Mouse (Mus musculus) C2C12 (cell line): ENCODE measurements around the gene Ybx3. TPM values are rescaled to one million over a fixed set of nuclear protein-coding genes. Genes with fewer than 3 reads are reported as not detected.

Source experiments
- H3K27me3 ChIP-seq: one replicate; pipeline ENCODE4 v1.6.1; 2011; ENCODE audit not compliant: control insufficient read depth, insufficient read depth, insufficient read length
- H3K36me3 ChIP-seq: one replicate; pipeline ENCODE4 v1.6.1; 2011; ENCODE audit not compliant: control insufficient read depth, insufficient read depth
- H3K4me3 ChIP-seq: one replicate; pipeline ENCODE4 v1.5.1; 2011; ENCODE audit warnings: mild to moderate bottlenecking, control low read depth; ENCODE audit not compliant: poor library complexity, insufficient read depth, severe bottlenecking
- H3K79me2 ChIP-seq: one replicate; pipeline ENCODE4 v1.6.1; 2011; ENCODE audit not compliant: control insufficient read depth, insufficient read depth
- H3K79me3 ChIP-seq: one replicate; pipeline ENCODE4 v1.6.1; 2011; ENCODE audit warnings: low read depth, control low read depth
- H3ac ChIP-seq: one replicate; pipeline ENCODE3; 2011; ENCODE audit warnings: low read depth; ENCODE audit not compliant: control insufficient read depth, insufficient read length
- CEBPB ChIP-seq: IDR thresholded peaks from one replicate; pipeline ENCODE4 v1.6.1; 2011; ENCODE audit warnings: low read depth, mild to moderate bottlenecking, control low read depth, moderate library complexity
- CTCF ChIP-seq: IDR thresholded peaks from one replicate; pipeline ENCODE4 v1.5.1; 2011; ENCODE audit not compliant: control insufficient read depth, insufficient read depth, insufficient read length
- FOSL1 ChIP-seq: IDR thresholded peaks from one replicate; pipeline ENCODE4 v1.8.0; 2011; ENCODE audit warnings: mild to moderate bottlenecking, low read length; ENCODE audit not compliant: poor library complexity, insufficient read depth, severe bottlenecking
- MAX ChIP-seq: IDR thresholded peaks from one replicate; pipeline ENCODE4 v1.6.1; 2011; ENCODE audit warnings: mild to moderate bottlenecking, control low read depth
- MYOD1 ChIP-seq: IDR thresholded peaks from one replicate; pipeline ENCODE4 v1.6.1; 2011; ENCODE audit warnings: low read depth; ENCODE audit not compliant: control insufficient read depth, insufficient read length
- MYOG ChIP-seq: IDR thresholded peaks from one replicate; pipeline ENCODE4 v1.6.1; 2011; ENCODE audit not compliant: control insufficient read depth, insufficient read length; ENCODE audit errors: extremely low read depth
- USF1 ChIP-seq: IDR thresholded peaks from one replicate; pipeline ENCODE4 v1.6.1; 2011; ENCODE audit warnings: low read depth, mild to moderate bottlenecking, control low read depth, moderate library complexity
- polyA plus RNA-seq: library from polyadenylated mRNA; unstranded; fragments of >200 nt; fragmentation: generic; extraction: Trizol; gene quantifications from one replicate; pipeline ENCODE4 v1.2.1, GENCODE M21; 2012; ENCODE audit warnings: missing spikeins

Ybx3 gene
- polyA plus RNA-seq, 1 experiment, result 338 TPM

DNA sequence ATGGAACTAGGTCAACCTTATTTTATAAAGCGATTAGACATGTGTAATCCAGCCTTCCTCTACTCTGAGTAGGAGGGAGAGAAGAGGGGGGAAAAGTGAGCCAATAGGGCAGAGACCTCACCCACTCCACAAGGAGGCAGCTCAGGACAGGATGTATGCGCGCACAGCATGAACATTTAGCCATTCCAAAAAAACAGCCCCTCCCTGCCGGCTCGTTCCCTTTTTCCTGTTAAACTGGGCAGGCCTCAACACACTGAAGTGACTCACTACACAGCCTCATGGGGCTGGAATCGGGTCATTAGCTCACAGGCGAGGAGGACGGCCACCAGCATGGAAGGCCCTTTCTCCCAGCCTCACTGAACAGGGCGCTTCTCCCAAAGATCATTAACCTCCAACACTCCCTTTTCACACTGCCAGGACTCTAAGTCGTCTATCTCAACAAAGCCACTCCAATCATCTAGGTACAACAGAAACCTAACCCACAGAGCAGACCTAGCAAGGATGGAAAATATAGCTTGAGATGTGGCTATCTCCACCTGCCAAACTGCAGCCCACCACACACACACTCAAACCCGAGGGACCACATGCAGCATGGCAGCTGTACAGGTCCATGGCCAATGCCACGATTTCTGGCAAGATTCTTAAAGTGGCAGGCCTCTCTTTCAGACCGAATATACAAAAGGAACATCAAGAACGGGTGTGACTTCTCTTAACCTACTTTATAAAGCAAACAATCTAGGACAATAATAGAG is 5.9 kb downstream of the Ybx3 start:
- no peak overlapping the region for H3K4me3 ChIP-seq
- TF ChIP-seq MYOD1, result no peak
- no peak for TF ChIP-seq MAX
- TF ChIP-seq FOSL1, result no peak
- no peak for TF ChIP-seq MYOG
- TF ChIP-seq USF1, result no peak
- no peak for TF ChIP-seq CTCF
- H3K79me2 ChIP-seq, result peaks cover 100% of the 10 kb centered on the region
- peaks cover 47% of the 10 kb centered on the region for H3K36me3 ChIP-seq
- no peaks in the 10 kb centered on the region for H3K27me3 ChIP-seq
- no peak overlapping the region for H3ac ChIP-seq
- peaks cover 95% of the 10 kb centered on the region for H3K79me3 ChIP-seq

- Histone ChIP-seq H3K79me2 (peaks cover 100% of the 10 kb centered on the region), H3K4me3 (no peak overlapping the region), H3K27me3 (no peaks in the 10 kb centered on the region), H3ac (no peak overlapping the region), H3K36me3 (peaks cover 65% of the 10 kb centered on the region), H3K79me3 (peaks cover 80% of the 10 kb centered on the region)
- TF ChIP-seq FOSL1 (no peak), CEBPB (no peak), CTCF (no peak), MYOG (no peak), MAX (no peak), USF1 (no peak), MYOD1 (no peak)
Measured at GRCm38 (mm10) chr6:131378858-131379428, 9.3 kb downstream of the Ybx3 start.

- H3K27me3 ChIP-seq, result no peaks in the 10 kb centered on the region
- peaks cover 100% of the 10 kb centered on the region for H3K79me2 ChIP-seq
- TF ChIP-seq FOSL1, result no peak
- TF ChIP-seq MYOD1, result no peak
- no peak for TF ChIP-seq CEBPB
- no peak for TF ChIP-seq MYOG
- TF ChIP-seq MAX, result no peak
- peaks cover 76% of the 10 kb centered on the region for H3K79me3 ChIP-seq
- no peak overlapping the region for H3K4me3 ChIP-seq
- no peak overlapping the region for H3ac ChIP-seq
- peaks cover 78% of the 10 kb centered on the region for H3K36me3 ChIP-seq
Measured at GRCm38 (mm10) chr6:131377378-131377777, 10.9 kb downstream of the Ybx3 start.

DNA sequence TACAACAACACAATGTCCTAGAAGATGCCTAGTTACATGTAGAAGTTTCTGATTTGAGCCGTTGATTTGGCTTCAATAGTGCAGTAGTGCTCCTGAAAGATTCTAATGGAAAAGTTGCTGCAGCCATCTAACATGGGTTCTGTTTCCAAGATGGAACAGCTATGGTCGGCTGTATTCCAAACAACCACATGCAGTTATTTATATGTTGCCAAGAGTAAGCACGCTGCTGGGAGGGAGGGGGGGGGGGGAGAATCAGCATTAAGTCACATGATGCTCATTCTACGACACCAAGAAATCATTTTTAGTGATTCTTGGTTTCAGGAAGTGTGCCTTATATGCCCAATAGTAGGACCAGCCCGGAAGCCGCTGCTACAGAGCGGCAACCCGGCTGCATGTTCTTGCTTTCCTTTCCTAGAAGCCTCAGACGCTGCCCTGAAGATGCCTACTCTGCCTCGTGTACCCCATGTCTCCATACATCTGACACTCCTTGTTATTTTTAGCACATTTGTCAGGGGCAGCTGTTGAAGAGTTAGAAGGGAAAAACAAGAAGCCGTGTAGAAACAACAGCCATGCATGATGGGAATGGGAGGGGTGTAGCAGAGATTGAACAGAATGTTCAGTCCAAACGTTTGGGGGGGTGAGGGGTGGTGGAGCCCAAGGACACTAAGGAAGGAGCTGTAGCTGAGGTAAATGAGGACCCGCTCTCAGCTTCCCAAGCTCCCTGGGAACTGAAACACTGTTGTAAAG is 13.5 kb downstream of the Ybx3 start:
- peaks cover 86% of the 10 kb centered on the region for H3K36me3 ChIP-seq
- peaks cover 98% of the 10 kb centered on the region for H3K79me2 ChIP-seq
- no peak overlapping the region for H3ac ChIP-seq
- H3K4me3 ChIP-seq, result no peak overlapping the region
- TF ChIP-seq CTCF, result no peak
- TF ChIP-seq CEBPB, result no peak
- no peak for TF ChIP-seq MYOD1
- no peak for TF ChIP-seq USF1
- TF ChIP-seq MAX, result no peak
- no peak for TF ChIP-seq MYOG
- TF ChIP-seq FOSL1, result no peak
- peaks cover 70% of the 10 kb centered on the region for H3K79me3 ChIP-seq
- H3K27me3 ChIP-seq, result no peaks in the 10 kb centered on the region

- TF ChIP-seq FOSL1 (no peak), MAX (no peak), CEBPB (no peak), MYOG (no peak), CTCF (no peak), MYOD1 (no peak), USF1 (no peak)
Measured at GRCm38 (mm10) chr6:131373160-131373559, 15.1 kb downstream of the Ybx3 start.

GRCm38 (mm10) chr6:131370767-131371166 is 17.5 kb downstream of the Ybx3 start:
- H3K79me2 ChIP-seq, result peaks cover 61% of the 10 kb centered on the region
- H3K79me3 ChIP-seq, result peaks cover 42% of the 10 kb centered on the region
- no peak overlapping the region for H3K4me3 ChIP-seq
- H3ac ChIP-seq, result no peak overlapping the region
- H3K27me3 ChIP-seq, result no peaks in the 10 kb centered on the region
- TF ChIP-seq MYOD1 (no peak), MYOG (no peak), FOSL1 (no peak), CEBPB (no peak), CTCF (no peak), MAX (no peak), USF1 (no peak)
- peaks cover 76% of the 10 kb centered on the region for H3K36me3 ChIP-seq

More at GRCm38 (mm10) chr6:131373160-131373559, 15.1 kb downstream of the Ybx3 start:
- Histone ChIP-seq H3K79me2 (peaks cover 82% of the 10 kb centered on the region), H3K79me3 (peaks cover 58% of the 10 kb centered on the region), H3K36me3 (peaks cover 76% of the 10 kb centered on the region), H3ac (no peak overlapping the region), H3K27me3 (no peaks in the 10 kb centered on the region), H3K4me3 (no peak overlapping the region)
